Mouse (Mus musculus): ENCODE data around the gene Ltbp3. TPM values are rescaled to one million over a fixed set of nuclear protein-coding genes. Genes with fewer than 3 reads are reported as not detected.

Ltbp3 gene
- total RNA-seq, 4 experiments from 2014 or later, result 254 to 451 (median 353) TPM

DNA sequence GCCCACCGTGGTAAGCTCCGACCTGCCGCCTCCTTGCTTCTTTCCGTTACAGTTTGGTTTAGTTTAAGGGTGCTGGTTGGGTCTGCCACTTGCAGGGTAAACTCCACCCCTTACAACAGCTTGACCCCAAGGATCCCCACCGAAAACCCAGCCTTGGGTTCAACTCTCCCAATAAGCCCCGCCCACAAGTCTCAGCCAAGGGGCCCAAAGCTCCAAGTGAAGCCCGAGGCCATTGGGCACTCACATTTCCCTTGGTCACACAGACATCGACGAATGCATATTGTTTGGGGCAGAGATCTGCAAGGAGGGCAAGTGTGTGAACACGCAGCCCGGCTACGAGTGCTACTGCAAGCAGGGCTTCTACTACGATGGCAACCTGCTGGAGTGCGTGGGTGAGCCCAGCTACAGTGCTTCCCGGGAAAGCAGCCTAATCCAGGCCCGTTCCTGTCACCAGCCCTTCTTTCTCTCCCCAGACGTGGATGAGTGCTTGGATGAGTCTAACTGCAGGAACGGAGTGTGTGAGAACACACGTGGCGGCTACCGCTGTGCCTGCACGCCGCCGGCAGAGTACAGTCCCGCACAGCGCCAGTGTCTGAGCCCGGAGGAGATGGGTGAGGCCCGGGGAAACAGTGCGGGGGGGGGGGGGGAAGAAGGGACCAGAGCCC lies 15.7 kb downstream of the Ltbp3 start:
- no peak for DNase-seq

DNA sequence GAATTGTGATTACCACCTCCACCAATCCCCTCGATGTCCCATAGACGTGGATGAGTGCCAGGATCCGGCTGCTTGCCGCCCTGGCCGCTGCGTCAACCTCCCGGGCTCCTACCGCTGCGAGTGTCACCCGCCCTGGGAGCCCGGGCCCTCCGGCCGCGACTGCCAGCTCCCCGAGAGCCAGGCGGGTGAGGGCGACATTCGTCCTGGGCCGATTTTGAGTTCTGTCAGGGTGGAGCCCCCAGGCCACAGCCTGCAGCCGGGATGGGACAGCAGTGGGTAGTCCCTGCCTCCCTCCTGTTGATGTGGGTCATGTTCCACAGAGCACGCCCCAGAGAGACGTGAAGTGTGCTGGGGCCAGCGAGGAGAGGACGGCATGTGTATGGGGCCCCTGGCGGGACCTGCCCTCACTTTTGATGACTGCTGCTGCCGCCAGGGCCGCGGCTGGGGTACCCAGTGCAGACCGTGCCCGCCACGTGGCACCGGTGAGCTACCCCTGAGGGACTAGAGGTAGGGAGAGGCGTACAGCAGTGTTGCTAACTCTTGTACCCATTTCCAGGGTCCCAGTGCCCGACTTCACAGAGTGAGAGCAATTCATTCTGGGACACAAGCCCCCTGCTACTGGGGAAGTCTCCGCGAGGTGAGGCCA lies 16.4 kb downstream of the Ltbp3 start:
- no peak for DNase-seq

DNA sequence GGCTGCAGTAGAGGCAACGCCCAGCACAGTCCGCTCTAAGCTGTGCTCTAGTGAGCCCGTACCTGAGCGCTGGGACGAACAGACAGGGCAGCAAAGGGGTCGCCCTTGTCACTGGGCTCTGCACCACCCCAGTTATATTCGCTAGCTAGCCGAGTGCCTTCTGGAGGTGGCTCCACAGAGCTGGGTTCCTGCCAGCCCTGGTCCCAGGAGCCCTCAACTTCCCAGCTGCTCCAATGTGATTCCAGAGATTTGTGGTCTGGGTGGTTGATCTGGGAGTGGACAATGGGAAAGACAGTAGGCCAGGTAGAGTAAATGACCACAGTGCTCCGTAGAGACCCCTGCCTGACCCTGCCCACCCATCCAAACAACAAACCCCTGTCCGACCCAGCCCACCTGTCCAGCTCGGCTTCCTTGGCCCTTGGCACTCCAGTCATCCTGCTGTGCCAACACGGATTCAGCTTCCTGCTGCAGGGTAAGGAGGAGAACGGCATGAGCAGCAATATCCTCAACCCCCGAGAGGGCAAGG lies 18.2 kb downstream of the Ltbp3 start:
- DNase-seq, result no peak

DNA sequence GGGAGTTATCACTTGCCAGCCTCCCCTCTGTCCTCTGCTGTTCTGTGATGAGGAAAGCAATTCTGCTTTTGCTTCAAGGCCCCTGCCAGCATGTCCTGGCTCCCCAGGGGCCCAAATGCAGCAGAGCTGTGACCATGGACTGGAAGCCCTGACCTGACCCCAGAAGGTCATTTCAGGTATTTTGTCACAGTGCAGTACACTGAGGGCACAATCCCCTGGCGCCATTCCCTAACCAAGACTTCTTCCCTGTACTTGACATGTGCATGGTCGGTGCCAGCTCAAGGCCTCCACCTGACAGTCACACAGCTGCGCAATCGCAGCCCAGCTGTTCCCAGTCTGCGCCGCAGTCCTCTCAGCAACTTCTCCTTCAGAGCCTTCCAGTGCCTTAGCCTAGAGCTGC lies 22.5 kb downstream of the Ltbp3 start:
- peak; percentile 69 for DNase-seq

DNA sequence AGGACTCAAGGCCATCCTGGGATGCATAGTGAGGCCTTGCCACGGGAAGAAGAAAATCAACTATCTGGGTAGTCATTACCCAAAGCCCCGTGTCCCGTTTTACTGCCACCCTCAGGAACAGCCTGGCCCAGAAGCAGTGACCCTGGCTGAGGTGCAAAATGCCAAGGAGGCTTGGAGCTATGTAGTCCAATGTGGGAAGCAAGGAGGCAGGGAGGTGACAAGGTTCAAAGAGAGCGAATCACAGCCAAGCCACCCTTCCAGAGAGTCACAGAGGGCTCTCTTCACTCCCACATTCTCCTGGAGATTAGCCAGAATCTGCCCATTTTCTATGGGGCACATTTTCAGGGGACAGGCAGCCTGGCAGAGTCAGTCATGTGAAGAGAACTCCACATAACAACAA lies 26.6 kb downstream of the Ltbp3 start:
- no peak for DNase-seq

DNA sequence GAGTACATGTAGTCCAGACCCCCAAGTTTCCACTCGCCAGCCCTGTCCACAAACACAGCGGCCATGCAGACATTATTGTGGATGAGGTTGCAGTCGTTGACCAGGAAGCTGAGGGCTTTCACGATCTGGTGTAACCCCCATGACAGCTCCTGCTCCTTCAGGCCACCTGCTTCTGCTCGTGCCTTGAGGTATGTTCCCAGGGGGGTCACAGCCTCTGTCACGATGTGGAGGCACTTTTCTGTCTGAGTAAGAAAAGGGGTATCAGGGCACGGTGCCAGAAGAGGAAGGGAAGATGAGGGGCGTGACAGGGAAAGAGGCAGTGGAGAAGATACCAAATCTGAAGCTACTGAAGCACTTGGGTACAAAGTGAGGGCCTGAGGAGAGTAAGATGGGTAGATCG lies 29.6 kb downstream of the Ltbp3 start:
- no peak for DNase-seq

DNA sequence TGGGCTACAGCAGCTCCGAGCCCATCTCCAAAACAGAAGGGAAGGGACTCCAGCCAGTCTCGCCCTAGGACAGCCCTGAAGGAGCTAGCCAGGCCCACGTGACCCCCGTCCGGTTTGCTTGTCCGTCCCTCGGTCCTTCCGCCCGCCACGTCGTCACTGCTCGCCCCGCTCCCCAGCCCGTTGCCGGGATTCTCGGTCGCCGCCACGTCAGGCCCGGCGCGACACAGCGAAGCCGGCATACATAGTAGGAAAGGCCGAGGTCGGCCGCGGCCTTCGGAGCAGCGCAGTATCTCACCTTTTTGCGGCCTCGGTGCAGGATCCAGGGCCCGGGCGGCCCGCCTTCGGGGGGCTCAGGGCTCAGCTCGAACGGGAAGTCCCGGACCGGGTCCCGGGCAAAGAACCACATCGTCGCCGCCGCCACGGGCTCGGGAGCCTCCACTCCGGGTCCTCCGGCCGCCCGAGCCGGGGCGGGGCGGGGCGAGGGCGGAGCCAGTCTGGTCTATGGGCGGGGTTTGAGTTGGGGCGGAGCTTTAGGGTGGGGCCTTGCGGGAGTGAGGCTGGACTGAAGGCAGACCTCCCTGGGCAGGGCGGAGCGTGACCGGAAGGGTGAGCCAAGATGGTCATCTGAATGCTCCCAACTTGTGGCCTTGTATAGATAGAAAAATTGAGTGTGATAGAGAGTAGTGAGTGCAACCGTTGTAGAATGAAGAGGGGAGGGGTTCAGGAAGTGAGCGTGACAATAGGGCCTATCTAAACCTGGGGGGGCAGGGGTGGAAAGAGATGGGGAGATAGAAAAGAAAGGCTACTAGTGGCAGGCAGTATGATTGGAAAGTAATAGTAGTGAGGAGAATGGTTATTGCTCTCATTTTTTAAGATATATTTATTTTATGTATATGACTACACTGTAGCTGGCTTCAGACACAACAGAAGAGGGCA lies 30.5 kb downstream of the Ltbp3 start, which contains the start of gene Scyl1:
Gene Scyl1 (minus strand): TSS at position 495 of the 936 bp plus-strand sequence.
- peak; percentile 95 for DNase-seq

DNA sequence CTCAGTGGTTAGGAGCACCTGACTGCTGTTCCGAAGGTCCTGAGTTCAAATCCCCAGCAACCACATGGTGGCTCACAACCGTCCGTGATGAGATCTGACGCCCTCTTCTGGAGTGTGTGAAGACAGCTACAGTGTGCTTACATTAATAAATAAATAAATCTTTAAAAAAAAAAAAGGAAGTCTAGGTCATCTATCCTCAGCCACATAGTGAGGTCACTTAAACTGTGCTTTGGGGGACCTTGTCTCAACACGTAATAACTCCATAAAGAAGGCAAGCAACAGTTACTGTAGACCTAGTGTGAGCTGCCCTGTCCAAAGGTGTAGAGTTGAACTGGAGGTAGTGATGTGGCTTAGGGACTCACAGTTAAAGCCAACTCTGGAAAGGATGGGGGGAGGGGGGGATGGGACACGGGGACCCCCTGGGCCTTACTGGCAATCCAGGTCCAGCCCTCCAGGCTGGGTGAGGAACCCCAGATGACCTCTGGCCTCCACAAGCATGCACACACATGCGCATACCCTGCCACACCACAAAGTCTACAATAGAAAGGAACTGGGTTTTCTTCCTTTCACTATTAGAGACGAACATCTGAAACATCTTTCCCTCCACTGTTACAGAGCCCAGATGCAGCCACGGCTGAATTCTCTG lies 36.8 kb downstream of the Ltbp3 start:
- DNase-seq, result no peak

DNA sequence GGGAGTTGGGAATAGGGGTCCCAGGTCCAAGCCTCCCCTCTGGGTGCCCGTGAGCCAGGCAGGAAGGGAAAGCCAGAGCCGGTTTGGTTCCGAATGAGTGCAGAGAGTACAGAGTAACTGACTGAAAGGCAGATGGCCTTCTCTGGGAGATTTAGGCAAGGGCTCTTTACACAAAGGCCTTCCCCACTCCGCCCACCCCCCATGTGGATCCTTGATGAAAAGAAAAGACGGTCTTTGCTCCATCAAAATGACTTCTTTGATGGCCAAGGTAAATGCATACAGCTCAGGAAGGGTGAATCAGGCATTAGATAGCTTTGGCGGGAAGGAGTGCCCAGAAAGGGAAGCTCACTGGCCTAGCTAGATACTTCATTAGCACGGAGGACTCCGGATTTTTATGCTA lies 37.6 kb downstream of the Ltbp3 start:
- no peak for DNase-seq

DNA sequence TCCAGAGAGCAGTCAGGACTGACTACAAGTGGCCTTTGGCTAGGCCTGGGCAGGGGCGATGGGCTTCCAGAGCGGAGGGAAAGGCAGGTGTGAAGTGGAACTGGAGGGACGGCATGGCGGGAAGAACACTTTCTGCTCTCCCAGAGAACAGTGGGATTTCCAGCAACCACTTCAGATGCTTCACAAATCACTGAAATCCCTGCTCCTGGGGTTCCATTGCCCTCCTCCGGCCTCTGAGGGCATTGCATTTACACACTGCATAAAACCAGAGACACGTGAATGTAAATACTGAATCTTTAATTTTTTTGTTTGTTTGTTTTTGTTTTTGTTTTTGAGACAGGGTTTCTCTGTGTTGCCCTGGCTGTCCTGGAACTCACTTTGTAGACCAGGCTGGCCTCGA lies 39.5 kb downstream of the Ltbp3 start:
- no peak for DNase-seq

DNA sequence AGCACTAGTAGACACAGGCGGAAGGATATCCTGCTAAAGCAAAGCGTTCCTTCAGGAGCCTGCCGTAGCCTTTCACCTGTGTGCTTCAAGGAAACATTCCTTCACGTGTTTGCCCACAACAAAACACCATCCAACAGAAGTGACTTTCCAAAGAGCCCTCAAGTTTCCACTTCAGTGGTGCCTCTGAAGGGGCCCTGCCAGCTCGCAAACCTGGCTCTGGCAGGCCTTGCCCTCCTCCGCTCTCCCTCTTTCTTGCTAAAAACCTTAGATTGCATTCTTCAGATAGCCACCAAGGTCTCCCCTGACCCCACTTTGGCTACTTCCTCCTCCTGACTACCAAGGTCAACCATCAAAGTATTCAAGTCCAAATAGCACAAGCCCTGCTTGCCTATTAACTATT lies 40.8 kb downstream of the Ltbp3 start:
- DNase-seq, result no peak

DNA sequence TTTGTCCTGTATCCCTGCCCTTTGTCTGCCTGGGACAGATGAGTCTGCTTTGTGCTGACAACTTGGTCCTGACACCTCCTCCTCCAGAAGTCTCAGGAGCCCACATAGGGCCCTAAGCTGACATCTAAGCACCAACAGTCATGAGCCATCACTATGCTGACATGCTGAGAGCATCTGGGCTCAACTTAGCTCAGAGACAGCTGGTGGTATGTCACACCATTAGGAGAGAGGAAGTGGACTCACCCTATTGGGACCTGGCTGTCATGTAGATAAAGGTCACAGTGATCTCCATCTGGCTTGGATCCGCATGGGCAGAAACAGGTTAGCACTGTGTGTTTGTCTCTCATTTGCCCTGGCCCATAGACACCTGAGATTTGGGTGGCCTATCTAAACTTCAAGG lies 41.4 kb downstream of the Ltbp3 start:
- DNase-seq, result no peak

DNA sequence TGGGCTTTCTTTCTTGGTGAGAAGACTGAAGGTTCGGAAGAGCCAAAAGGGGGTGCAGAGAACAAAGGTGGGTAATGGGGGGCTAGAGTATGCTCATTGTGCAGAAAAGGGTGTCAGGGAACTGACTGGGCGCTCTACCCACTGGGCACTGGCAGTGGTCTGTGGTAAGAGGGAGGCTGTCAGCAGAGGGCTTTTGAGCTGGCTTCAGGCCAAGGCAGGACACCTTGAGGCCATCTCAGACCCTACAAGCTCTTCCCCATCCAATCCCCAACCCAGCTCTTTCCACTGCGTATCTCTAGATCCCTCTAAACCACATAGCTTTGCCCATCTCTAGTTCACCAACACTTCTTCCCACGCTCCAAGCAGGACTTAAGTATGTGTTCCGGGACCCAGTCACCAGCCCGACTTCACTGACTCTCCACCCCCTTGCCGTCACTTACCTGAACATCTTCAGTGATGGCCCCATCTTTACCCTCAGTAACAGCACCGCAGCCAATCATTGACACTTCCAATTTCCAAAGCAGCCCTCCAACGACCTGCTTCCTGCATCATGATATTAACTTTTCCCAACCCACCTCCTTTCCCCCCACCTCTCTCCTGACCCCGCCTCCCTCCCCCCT lies 44.4 kb downstream of the Ltbp3 start:
- no peak for DNase-seq

DNA sequence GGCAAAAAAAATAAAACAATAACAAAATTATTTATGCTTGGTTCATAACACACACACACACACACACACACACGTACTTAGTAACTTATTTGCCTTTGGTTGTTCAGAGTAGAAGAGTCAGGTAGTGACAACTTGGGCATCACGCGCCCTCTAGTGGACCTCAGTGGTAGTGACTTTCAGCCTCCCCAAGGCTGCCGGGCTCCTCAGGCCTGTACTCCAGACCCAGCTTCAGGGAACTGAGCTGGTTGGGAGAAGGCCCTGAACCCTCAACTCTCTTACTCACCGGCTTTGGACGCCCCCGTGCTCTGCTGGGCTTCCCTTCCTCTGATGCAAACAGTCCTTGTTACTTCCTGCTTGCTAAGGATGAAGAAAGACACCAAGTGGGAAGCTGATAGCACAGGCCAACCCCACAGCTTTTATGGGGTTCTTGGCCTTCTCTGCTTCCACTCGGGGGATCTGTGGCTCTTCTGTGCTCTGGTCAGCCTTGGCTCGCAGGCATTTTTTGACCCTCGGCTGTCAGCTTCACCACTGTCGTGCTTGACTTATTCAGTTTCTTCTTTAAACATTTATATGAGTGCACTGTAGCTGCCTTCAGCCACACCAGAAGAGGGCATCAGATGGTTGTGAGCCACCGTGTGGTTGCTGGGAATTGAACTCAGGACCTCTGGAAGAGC lies 45.9 kb downstream of the Ltbp3 start:
- DNase-seq, result peak; percentile 76

DNA sequence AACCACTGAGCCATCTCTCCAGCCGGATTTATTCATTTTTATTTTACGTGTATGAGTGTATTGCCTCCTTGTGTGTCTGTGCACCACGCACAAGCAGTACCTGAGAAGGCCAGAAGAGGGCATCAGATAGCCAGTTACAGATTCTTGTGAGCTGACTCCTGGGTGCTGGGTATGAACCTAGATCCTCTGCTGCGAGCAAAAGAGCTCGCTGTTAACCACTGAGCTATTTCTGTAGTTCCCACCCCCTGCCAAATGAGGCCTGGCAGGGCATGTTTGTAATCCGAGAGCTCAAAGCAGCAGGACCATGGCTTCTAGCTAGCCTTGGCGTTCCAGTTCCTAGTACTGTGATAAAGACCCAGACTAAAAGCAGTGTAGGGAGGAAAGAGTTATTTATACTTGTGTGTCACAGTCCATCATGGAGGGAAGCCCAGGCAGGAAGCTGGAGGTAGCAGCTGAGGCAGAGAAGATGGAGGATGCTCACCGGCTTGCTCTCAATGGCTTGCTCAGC lies 46.5 kb downstream of the Ltbp3 start:
- DNase-seq, result peak; percentile 75

DNA sequence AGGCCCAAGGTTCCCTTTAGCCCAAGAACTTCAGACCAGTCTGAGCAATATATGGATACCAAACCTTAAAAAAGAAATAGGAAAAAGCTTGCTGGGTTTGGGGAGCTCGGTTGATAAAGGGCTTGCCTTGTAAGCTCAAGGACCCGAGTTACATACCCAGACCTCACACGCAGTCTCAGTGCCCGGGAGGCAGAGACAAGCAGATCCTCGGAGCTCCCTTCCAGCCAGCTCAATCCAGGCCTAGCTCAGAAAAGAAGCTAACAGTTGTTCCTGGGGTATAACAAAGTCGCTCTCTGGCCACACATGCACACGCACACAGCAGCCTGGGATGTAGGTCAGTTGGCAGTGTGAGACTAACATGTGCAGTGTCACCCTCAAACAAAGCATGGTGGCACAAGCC lies 47.2 kb downstream of the Ltbp3 start:
- DNase-seq, result no peak

DNA sequence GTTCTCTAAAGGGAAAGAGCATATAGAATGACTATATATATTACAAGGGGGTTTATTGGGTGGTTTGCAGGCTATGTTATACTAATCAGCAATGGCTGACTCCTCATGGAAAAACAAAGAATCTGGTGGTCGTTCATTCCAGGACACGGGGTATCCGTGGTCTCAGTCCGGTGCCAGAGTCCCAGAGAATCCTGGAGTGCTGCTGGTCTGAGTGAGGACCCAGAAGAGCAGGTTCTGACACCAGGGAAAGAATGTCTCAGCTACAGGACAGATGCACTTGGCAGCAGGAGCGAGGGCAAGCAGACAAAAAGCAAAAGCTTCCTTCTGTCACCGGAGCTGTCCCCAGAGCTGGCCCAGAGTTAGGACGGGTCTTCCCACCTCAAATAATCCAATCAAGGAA lies 47.9 kb downstream of the Ltbp3 start:
- no peak for DNase-seq

DNA sequence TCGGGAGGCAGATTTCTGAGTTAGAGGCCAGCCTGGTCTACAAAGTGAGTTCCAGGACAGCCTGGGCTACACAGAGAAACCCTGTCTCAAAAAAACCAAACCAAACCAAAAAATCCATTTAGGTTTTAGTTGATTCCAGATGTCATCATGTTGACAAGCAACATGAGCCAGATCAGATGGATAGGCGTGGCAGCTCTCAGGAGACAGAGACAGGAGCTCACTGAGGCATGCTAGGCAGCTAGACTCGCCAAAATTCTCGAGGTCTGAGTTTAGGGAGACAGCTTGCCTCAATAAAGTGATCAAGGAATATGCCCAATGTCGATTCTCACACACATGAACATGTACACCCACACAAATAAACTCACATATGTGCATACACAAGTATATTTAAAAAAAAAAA lies 48.4 kb downstream of the Ltbp3 start:
- DNase-seq, result no peak

DNA sequence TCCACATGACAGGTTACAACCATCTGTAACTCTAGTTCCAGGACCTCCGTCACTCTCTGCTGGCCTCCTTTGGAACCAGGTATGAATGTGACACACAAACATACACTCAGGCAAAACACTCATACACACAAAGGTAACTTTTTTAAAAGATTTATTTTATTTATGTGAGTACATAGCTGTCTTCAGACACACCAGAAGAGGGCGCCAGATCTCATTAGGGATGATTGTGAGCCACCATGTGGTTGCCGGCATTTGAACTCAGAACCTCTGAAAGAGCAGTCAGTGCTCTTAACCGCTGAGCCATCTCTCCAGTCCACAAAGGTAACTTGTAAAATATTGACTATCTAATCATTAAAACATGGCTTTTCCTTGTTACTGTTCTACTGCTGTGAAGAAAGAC lies 50.6 kb downstream of the Ltbp3 start:
- DNase-seq, result no peak

DNA sequence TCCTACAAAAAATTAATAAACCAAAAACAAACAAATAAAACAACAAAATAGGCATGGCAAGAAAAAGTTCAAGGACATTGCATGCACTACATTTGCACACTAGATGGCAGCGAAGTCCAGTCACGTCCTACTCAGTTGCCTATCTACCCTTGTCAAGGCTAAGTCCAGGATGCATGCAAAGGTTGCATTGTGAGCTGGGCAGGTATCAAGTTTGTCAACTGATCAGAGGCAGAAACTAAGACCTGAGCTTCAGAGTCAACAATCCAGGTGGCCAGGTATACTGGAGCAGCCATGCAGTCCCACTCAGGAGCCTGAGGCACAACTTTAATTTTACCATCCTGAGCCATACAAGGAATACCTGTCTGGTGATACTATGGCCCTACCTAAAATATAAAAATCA lies 52.4 kb downstream of the Ltbp3 start:
- DNase-seq, result no peak

Data from adrenal gland, adult 8-10 months (tissue).